Mouse (Mus musculus) brown adipose tissue, adult 24 weeks (tissue): ENCODE results near the gene Adam12. TPM values are rescaled to one million over a fixed set of nuclear protein-coding genes. Genes with fewer than 3 reads are reported as not detected.

ENCODE experiments used
- H3K27ac ChIP-seq: fragments of 200-500 bp; replicated peaks from 2 replicates; pipeline ENCODE4 v1.5.1; 2012; ENCODE audit warnings: low read depth, mild to moderate bottlenecking, low read length
- H3K4me1 ChIP-seq: fragments of 200-500 bp; 2 replicates; pipeline ENCODE4 v1.6.1; 2012; ENCODE audit warnings: low read length, mixed read lengths; ENCODE audit not compliant: control insufficient read depth, insufficient read depth, insufficient read length
- H3K4me3 ChIP-seq: fragments of 200-500 bp; 2 replicates; pipeline ENCODE4 v1.5.1; 2012; ENCODE audit warnings: low read depth, mild to moderate bottlenecking, low read length, moderate library complexity; ENCODE audit not compliant: insufficient read depth
- polyA plus RNA-seq: library from polyadenylated mRNA; stranded (reverse); fragments of >200 nt; gene quantifications from 2 replicates; pipeline ENCODE4 v1.2.4, GENCODE M21; 2012; ENCODE audit not compliant: missing spikeins, insufficient read depth, insufficient read length

The Adam12 gene
- polyA plus RNA-seq, 1 experiment, result 10.5 TPM

DNA sequence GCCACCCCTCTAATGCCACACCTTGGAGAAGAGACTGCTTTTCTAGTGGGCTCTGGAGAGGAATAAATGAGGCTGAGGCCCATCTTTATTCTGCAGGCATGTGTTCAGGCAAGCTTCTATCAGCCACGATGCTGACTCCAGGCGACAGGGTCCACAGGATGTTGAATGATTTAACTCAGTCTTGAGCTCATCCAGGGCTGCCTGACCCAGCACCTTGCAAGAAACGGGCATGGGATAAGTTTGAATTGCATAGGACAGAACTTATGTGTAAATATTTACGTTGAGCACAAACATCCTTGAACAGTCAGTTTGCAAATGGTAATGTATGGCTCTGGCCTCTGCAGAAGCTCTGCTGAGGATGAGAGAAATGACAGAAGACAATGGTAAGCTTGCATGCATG is 372.4 kb downstream of the Adam12 start:
- Histone ChIP-seq H3K4me3 (no peak overlapping the region), H3K4me1 (no peaks in the 10 kb centered on the region), H3K27ac (no peak overlapping the region)

DNA sequence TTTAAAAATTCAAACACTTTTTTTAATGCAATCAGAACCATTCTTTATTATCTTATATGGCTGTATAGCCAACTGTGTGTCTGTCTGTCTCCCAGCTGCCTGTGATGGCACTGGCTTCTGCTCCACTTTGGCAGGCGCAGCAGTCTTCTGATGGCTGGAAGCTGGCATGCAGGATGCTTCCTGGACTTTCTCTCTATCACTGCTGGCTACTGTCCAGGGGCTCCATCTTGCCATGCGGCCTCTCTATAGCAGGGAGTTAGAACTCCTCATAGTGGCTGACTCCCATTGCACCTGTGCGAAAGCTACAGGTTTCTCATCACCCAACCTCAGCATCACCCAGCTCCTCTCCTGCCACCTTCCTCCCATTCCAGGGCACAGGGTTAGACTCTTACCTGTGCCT is 373.4 kb downstream of the Adam12 start:
- Histone ChIP-seq H3K4me3 (no peak overlapping the region), H3K27ac (no peak overlapping the region), H3K4me1 (no peaks in the 10 kb centered on the region)

DNA sequence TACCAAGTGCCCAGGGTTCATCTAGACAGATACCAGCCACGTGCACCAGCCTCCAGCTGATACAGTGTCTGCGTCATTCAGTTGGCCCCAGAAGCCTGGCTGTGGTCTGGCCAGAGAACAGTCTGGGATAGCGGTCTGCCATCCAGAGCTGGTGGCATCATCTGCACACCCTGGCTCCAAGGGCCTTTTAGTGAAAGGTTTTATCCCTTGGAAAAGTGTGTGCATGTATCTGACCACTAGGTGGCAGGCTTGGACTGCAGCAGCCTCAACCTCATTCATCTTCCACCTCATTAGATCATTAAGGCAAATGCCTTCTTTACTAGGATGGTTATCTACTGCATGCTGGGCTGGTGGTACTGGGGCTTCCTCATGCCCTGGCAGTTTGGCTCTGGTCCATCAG is 375.7 kb downstream of the Adam12 start:
- Histone ChIP-seq H3K4me1 (no peaks in the 10 kb centered on the region), H3K4me3 (no peak overlapping the region), H3K27ac (no peak overlapping the region)

DNA sequence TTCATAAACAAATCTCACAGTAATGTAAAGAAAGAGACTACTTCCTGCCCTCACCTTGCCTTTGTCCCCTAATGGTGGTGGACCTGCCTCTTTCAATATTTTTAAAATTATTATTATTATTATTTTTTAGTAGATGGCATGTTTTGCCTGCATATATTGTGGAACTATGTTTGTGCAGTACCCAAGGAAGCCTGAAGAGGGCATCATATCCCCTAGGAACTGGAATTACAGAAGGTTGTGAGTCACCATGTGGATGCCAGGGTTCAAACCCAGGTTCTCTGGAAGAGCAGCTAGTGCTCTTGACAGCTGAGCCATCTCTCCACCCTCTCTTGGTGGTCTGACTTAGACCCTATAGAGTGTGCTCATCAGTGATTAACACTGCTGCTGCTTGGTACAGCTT is 381.2 kb downstream of the Adam12 start:
- H3K27ac ChIP-seq, result no peak overlapping the region
- no peak overlapping the region for H3K4me3 ChIP-seq
- H3K4me1 ChIP-seq, result no peaks in the 10 kb centered on the region

DNA sequence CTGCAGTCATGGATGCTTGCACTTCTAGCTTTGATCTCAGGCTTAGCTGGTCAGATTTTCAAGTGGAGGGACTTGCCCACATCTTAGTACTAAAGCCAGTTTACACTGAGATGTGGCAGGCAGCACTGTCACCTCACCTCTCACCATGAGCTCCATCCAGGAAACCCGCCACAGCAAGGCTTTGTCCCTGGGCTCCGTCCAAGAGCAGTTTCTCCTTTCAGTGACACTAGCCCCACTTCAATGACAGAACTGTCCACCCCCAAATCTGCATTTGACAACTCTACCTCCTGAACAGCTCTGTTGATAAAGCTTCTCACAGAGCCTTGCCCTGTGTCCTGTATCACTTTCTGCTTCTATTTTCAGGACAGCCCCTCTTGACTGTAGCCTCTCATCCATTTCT is 383.8 kb downstream of the Adam12 start:
- Histone ChIP-seq H3K4me1 (no peaks in the 10 kb centered on the region), H3K27ac (no peak overlapping the region), H3K4me3 (no peak overlapping the region)

DNA sequence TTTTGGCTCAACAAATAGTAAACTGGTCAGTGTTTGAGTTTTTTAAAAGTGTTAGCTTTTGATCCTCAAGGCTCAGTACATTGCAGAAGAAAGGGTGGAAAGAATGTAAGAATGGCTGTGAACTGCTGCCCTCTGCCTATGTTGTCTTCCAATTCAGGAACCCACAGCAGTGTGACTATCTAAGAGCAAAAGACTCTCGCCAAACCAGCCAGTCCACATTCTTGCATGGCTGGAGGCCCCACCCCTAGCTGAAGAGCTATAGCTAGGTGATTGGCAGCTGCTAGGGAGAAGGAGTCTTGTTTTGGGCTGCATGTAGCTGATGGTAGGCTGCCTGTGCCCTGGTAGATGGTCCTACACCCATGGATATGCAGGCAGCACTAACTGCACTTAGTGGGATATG is 384.8 kb downstream of the Adam12 start:
- no peak overlapping the region for H3K4me3 ChIP-seq
- H3K4me1 ChIP-seq, result no peaks in the 10 kb centered on the region
- no peak overlapping the region for H3K27ac ChIP-seq

DNA sequence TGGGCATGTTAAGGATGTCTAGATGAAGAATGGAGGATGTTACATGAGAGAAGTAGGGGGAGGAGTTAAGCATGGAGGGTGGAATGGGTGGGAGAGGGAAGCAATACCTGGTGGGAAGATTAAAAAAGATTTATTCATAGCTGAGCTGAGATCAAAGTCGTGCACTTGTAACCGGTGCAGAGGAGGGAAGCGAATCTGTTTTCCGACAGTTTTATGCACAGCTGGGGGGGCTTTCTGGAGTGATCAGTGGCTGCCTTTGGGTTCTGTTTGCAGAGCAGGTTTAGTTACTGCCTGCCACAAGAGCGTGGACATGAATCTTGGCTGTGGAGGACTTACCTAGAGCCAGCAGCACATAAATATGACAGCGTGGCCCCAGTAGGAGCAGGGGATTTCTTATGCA is 389.9 kb downstream of the Adam12 start:
- Histone ChIP-seq H3K4me1 (no peaks in the 10 kb centered on the region), H3K27ac (no peak overlapping the region), H3K4me3 (no peak overlapping the region)

DNA sequence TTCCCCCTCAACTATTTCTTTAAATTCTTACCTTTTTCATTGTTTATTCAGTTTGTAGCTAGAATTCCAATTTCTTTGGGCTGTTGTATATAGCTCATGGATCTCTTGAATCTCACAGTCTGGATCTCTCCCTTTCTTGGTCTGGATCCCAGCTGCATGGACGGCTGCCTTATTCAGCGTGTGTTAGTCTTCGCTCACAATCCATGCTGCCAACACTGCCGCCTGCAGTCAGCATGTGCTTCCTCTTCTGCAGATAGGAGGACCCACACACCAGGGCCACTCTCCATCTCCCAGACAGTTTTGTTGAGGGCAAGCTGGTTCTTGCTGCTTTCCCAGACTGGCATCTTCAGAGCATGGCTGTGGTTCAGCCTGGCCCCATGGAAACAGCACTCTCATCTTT is 392.4 kb downstream of the Adam12 start:
- Histone ChIP-seq H3K4me1 (no peaks in the 10 kb centered on the region), H3K4me3 (no peak overlapping the region), H3K27ac (no peak overlapping the region)

Other genes starting within 250 kb of the Adam12 start
- gene D7Ertd443e, start 153.5 kb upstream of the Adam12 start, polyA plus RNA-seq, result not detected in 2 replicates